Mouse (Mus musculus): ENCODE measurements at regions not wholly inside any gene's neighbourhood (a gene's known extent, or its start where the extent isn't known, plus 50 kb on each side); places are given as distances from the start of the nearest gene placed in this dataset.
A peak's percentile ranks its signal among the peaks of the same experiment; 100 is the strongest.
"Not testable (repeated sequence)": the region's sequence is repeated elsewhere in the genome, so short reads cannot be mapped to it uniquely, and the experiment has no call there.

DNA sequence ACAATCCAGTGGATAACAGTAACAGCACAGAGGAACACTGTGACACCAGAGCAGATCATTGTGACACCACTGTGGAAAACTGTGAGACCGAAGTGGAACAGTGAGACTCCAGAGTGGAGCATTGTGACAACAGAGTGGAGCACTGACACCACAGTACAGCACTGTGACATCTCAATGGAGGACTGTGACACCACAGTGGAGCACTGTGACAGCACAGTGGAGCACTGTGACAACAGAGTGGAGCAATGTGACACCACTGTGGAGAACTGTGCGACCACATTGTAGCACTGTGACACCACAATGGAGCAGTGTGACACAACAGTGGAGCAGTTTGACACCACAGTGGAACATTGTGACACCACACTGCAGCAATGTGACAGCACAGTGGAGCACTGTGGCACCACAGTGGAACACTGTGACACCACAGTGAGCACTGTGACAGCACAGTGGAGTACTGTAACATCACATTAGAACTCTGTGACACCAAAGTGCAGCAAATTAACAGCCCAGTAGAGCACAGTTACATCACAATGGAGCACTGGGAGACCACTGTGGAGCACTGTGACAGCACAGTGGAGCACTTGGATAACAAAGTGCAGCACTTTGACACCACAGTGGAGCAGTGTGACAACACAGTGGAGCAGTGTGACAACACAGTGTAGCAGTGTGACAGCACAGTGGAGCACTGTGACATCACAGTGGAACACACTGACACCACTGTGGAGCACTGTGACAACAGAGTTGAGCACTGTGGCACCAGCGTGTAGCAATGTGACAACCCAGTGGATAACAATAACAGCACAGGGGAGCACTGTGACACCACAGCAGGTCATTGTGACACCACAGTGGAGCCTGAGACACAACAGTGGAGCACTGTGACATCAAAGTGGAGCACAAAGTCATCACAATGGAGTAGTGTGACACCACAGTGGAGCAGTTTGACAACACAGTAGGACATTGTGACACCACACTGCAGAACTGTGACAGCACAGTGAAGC lies 84.9 kb upstream of the Vmn1r2 start:
- DNase-seq (ENCODE audit: low read depth) = peak; percentile 1
- TF ChIP-seq POLR2A (IDR thresholded peaks at IDR 0.05; ENCODE audit: borderline replicate concordance, extremely low read depth, insufficient read depth, insufficient read length, poor library complexity, severe bottlenecking) (no peak), CTCF (IDR thresholded peaks at IDR 0.05; ENCODE audit: borderline replicate concordance, extremely low read depth, insufficient read depth, insufficient read length) (no peak)

DNA sequence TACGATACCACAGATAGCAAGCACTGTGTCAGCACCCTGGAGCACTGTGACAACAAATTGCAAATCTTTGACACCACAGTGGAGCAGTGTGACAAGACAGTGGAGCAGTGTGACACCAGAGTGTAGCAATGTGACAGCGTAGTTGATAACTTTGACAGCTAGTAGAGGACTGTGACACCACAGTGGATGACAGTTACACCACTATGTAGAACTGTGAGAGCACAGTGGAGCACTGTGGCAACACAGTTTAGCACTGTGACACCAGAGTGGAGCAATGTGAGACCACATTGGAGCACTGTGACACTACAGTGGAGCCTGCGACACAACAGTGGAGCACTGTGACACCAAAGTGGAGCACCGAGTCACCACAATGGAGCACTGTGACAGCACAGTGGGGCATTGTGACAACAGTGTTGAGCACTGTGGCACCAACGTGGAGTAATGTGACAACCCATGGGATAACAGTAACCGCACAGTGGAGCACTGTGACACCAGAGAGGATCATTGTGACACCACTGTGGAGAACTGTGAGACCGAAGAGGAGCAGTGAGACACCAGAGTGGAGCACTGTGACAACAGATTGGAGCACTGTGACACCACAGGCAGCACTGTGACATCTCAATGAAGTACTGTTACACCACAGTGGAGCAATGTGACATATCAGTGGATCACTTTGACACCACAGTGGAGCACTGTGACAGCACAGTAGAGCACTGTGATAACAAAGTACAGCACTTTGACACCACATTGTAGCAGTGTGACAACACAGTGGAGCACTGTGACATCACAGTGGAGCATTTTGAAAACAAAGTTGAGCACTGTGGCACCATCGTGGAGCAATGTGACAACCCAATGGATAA lies 83.7 kb upstream of the Vmn1r2 start:
- DNase-seq (ENCODE audit: low read depth) = peak; percentile 14
- no peak for TF ChIP-seq CTCF (IDR thresholded peaks at IDR 0.05; ENCODE audit: borderline replicate concordance, extremely low read depth, insufficient read depth, insufficient read length)
- TF ChIP-seq POLR2A (IDR thresholded peaks at IDR 0.05; ENCODE audit: borderline replicate concordance, extremely low read depth, insufficient read depth, insufficient read length, poor library complexity, severe bottlenecking) = no peak

DNA sequence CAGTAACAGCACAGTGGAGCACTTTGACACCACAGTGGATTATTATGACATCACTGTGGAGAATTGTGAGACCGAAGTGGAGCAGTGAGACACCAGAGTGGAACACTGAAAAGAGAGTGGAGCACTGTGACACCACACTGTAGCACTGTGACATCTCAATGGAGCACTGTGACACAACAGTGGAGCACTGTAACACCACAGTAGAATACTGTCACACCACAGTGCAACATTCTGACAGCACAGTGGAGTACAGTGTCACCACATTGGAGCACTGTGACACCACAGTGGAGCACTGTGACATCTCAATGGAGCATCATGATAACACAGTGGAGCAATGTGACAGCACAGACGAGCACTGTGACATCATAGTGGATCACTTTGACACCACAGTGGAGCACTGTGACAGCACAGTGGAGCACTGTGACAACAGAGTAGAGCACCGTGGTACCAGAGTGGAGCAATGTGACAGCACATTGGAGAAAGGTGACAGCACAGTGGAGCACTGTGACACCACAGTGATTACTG lies 83.0 kb upstream of the Vmn1r2 start:
- TF ChIP-seq POLR2A (IDR thresholded peaks at IDR 0.05; ENCODE audit: borderline replicate concordance, extremely low read depth, insufficient read depth, insufficient read length, poor library complexity, severe bottlenecking) (no peak), CTCF (IDR thresholded peaks at IDR 0.05; ENCODE audit: borderline replicate concordance, extremely low read depth, insufficient read depth, insufficient read length) (no peak)
- DNase-seq (ENCODE audit: low read depth) = peak; percentile 1

DNA sequence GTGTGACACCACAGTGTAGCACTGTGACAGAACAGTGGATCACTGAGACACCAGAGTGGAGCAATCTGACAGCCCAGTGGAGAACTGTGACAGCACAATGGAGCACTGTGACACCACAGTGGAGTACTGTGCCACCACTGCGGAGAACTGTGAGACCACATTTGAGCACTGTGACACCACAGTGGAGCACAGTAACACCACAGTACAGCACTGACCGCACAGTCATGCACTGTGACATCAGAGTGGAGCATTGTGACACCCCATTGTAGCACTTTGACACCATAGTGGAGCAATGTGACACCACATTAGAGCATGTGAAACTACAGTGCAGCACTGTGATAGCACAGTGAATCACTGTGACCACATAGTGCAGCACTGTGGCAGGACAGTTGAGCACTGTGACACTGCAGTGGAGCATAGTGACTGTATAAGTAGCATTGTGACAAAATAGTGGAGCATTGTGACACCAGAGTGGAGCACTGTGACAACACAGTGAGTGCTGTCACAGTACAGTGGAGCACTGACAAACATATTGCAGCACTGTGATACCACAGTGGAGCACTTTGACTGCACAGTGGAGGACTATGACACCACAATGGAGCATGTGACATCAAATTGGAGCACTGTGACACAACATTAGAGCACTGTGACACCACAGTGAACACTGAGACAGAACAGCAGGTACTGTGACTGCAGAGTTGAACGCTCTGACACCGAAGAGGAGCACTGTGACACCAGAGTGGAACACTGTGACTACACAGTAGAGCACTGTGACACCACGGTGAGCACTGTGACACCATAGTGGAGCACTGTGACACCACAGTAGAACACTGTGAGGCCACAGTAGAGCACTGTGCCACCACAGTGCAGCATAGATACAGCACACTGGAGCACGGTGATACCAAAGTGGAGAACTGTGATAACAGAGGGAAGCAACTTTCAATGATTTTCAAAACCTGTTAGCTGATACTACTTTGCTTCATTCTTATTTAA lies 81.4 kb upstream of the Vmn1r2 start:
- peak; percentile 1 for DNase-seq (ENCODE audit: low read depth)
- TF ChIP-seq CTCF (IDR thresholded peaks at IDR 0.05; ENCODE audit: borderline replicate concordance, extremely low read depth, insufficient read depth, insufficient read length) = no peak
- TF ChIP-seq POLR2A (IDR thresholded peaks at IDR 0.05; ENCODE audit: borderline replicate concordance, extremely low read depth, insufficient read depth, insufficient read length, poor library complexity, severe bottlenecking) = no peak

DNA sequence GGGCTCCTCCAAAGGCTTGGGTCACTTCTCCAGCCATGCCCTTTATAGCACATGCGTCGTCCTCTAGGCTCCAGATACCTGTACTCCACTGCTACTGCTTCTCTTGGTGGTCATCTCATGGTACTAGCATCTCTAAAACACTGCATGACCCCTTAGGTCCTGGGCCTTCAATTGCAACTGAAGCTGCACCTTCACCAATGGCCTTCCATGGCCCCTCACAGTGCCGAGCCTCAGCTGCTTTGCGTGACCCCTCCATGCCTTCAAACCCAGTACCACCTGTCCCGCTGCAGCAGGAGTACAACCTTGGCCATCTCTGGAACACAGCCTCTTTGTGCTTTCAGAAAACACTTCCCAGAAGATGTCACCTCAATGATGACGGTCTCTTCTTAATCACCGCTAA lies 79.5 kb upstream of the Vmn1r2 start:
- not testable (repeated sequence) for DNase-seq (ENCODE audit: low read depth)

DNA sequence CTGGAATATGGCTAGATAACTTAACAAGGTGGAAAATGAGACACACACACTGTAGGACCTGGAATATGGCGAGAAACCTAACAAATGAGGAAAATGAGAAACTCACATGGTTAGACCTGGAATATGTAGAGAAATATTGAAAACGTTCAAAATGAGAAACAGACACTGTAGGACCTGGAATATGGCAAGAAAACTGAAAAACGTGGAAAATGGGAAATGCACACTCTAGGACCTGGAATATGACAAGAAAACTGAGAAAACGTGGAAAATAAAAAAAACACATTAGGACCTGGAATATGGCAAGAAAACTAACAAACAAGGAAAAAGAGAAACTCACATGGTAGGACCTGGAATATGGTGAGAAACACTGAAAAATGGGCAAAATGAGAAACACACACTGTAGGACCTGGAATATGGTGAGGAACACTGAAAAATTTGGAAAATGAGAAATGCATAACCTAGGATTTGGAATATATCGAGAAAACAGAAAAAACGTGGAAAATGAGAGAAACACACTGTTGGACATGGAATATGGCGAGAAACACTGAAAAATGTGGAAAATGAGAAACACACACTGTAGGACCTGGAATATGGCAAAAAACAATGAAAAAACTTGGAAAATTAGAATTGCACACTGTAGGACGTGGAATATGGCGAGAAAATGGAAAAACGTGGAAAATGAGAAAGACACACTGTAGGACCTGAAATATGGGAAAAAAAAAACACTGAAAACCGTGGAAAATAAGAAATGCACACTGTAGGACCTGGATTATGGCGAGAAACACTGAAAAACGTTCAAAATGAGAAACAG lies 77.3 kb upstream of the Vmn1r2 start:
- peak; percentile 31 for DNase-seq (ENCODE audit: low read depth)
- TF ChIP-seq CTCF (IDR thresholded peaks at IDR 0.05; ENCODE audit: borderline replicate concordance, extremely low read depth, insufficient read depth, insufficient read length) = no peak
- TF ChIP-seq POLR2A (IDR thresholded peaks at IDR 0.05; ENCODE audit: borderline replicate concordance, extremely low read depth, insufficient read depth, insufficient read length, poor library complexity, severe bottlenecking) = no peak

DNA sequence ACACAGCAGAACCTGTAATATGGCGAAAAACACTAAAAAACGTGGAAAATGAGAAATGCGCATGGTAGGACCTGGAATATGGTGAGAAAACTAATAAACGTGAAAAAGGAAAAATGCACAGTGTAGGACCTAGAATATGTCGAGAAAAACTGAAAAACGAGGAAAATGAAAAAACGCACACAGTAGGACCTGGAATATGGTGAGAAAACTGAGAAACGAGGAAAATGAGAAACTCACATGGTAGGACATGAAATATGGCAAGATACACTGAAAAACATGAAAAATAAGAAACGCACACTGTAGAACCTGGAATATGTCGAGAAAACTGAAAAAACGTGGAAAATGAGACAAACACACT lies 76.8 kb upstream of the Vmn1r2 start:
- TF ChIP-seq POLR2A (IDR thresholded peaks at IDR 0.05; ENCODE audit: borderline replicate concordance, extremely low read depth, insufficient read depth, insufficient read length, poor library complexity, severe bottlenecking) (no peak), CTCF (IDR thresholded peaks at IDR 0.05; ENCODE audit: borderline replicate concordance, extremely low read depth, insufficient read depth, insufficient read length) (no peak)
- peak; percentile 14 for DNase-seq (ENCODE audit: low read depth)

DNA sequence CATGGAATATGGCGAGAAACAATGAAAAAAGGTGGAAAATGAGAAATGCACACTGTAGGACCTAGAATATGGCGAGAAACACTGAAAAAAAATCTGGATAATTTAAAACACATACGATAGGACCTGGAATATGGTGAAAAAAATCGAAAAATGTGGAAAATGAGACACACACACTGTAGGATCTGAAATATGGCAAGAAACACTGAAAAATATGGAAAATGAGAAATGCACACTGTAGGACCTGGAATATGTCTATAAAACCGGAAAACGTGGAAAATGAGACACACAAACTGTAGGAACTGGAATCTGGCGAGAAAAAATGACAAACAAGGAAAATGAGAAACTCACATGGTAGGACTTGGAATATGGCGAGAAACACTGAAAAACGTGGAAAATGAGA lies 76.4 kb upstream of the Vmn1r2 start:
- peak; percentile 1 for DNase-seq (ENCODE audit: low read depth)
- no peak for TF ChIP-seq CTCF (IDR thresholded peaks at IDR 0.05; ENCODE audit: borderline replicate concordance, extremely low read depth, insufficient read depth, insufficient read length)
- TF ChIP-seq POLR2A (IDR thresholded peaks at IDR 0.05; ENCODE audit: borderline replicate concordance, extremely low read depth, insufficient read depth, insufficient read length, poor library complexity, severe bottlenecking) = no peak

Data from brain, embryonic 14.5 days (tissue).